Mouse (Mus musculus): ENCODE results near the gene Pmfbp1.

Gene Pmfbp1

GRCm38 (mm10) chr8:109499009-109499717, 5.3 kb downstream of the Pmfbp1 start:
- CTCF ChIA-PET: interaction anchor here (0.5 kb wide), 1 partner anchor 16 kb away, joined by 4 read pairs; no protein-coding TSS in a partner anchor

- CTCF ChIA-PET: no interaction called here
Observed at GRCm38 (mm10) chr8:109503566-109503965, 9.7 kb downstream of the Pmfbp1 start.

GRCm38 (mm10) chr8:109505560-109505959, 11.7 kb downstream of the Pmfbp1 start:
- CTCF ChIA-PET: no interaction called here

- CTCF ChIA-PET: interaction anchor here (0.5 kb wide), 1 partner anchor 268 kb away, joined by 3 read pairs; no protein-coding TSS in a partner anchor
Observed at GRCm38 (mm10) chr8:109524008-109524407, 30.2 kb downstream of the Pmfbp1 start.

- CTCF ChIA-PET: interaction anchor here (0.6 kb wide), 1 partner anchor 79 kb away, joined by 7 read pairs; no protein-coding TSS in a partner anchor
Observed at GRCm38 (mm10) chr8:109535140-109535990, 41.5 kb downstream of the Pmfbp1 start.

- CTCF ChIA-PET: interaction anchor here (0.7 kb wide), 1 partner anchor 20 kb away, joined by 10 read pairs; no protein-coding TSS in a partner anchor
Observed at GRCm38 (mm10) chr8:109536703-109537102, 42.9 kb downstream of the Pmfbp1 start.

GRCm38 (mm10) chr8:109542165-109542564, 48.3 kb downstream of the Pmfbp1 start:
- CTCF ChIA-PET: no interaction called here

- CTCF ChIA-PET: no interaction called here
Observed at GRCm38 (mm10) chr8:109542748-109543519, 49.1 kb downstream of the Pmfbp1 start.

- CTCF ChIA-PET: no interaction called here
Observed at GRCm38 (mm10) chr8:109544049-109544448, 50.2 kb downstream of the Pmfbp1 start.

- CTCF ChIA-PET: interaction anchor here (0.6 kb wide), 1 partner anchor 1074 kb away, joined by 6 read pairs; no protein-coding TSS in a partner anchor
Observed at GRCm38 (mm10) chr8:109551663-109552062, 57.8 kb downstream of the Pmfbp1 start.

- CTCF ChIA-PET: interaction anchor here (0.7 kb wide), 1 partner anchor 270 kb away, joined by 6 read pairs; no protein-coding TSS in a partner anchor
Observed at GRCm38 (mm10) chr8:109563881-109564280, 70.1 kb downstream of the Pmfbp1 start.

GRCm38 (mm10) chr8:109564766-109565165, 70.9 kb downstream of the Pmfbp1 start:
- CTCF ChIA-PET: no interaction called here

- CTCF ChIA-PET: no interaction called here
Observed at GRCm38 (mm10) chr8:109565498-109566333, 71.9 kb downstream of the Pmfbp1 start, which contains the start of the genes Dhx38 and Txnl4b. TSS of gene Dhx38 (minus strand) at chr8:109565861. TSS of gene Txnl4b (plus strand) at chr8:109565892.

GRCm38 (mm10) chr8:109571139-109571538, 77.3 kb downstream of the Pmfbp1 start:
- CTCF ChIA-PET: no interaction called here

- CTCF ChIA-PET: no interaction called here
Observed at GRCm38 (mm10) chr8:109576311-109576710, 82.5 kb downstream of the Pmfbp1 start.

GRCm38 (mm10) chr8:109578900-109579301, 85.1 kb downstream of the Pmfbp1 start, which contains the start of gene Hp:
TSS of gene Hp (minus strand) at chr8:109579172.
- CTCF ChIA-PET: no interaction called here

GRCm38 (mm10) chr8:109584293-109584692, 90.5 kb downstream of the Pmfbp1 start:
- CTCF ChIA-PET: interaction anchor here (0.6 kb wide), 1 partner anchor 1082 kb away, joined by 12 read pairs; no protein-coding TSS in a partner anchor

GRCm38 (mm10) chr8:109584830-109585229, 91.0 kb downstream of the Pmfbp1 start:
- CTCF ChIA-PET: interaction anchor here (0.6 kb wide), 1 partner anchor 1081 kb away, joined by 12 read pairs; no protein-coding TSS in a partner anchor

GRCm38 (mm10) chr8:109585652-109586051, 91.8 kb downstream of the Pmfbp1 start:
- CTCF ChIA-PET: no interaction called here

GRCm38 (mm10) chr8:109586972-109587504, 93.2 kb downstream of the Pmfbp1 start:
- CTCF ChIA-PET: interaction anchor here (1.0 kb wide), 1 partner anchor 9 kb away, joined by 3 read pairs; no protein-coding TSS in a partner anchor
